Mouse (Mus musculus) heart, adult 9 months (tissue): Measurements from ENCODE around the gene Haus4.

Experiments used
- DNase-seq, 2 experiments: peaks; one replicate each; pipeline ENCODE4 v3.0.0; 2022; ENCODE audit warnings: low spot score in 2 of 2

Gene Haus4

GRCm38 (mm10) chr14:54496706-54497105 is 57.7 kb downstream of the Haus4 start:
- DNase-seq = no peak

DNA sequence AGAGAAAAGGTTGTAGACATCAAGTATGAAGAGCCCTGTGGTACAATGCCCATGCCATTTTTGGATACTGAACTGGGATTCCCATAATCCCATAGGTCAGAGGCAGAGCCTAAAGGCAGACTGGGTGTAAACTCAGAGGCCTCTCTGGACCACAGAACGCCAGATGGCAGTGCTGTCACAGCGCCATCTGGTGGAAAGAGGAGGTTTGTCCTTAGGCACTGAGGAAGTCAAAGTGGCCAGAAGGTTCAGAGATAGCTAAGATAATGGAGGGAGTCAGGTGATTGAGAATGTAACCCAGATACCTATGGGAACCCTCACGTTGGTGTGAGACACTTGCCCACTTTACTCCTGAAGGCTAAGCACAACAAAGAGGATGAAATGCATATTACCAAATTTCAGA is 60.2 kb downstream of the Haus4 start:
- DNase-seq = peak; percentile 21 to 31

DNA sequence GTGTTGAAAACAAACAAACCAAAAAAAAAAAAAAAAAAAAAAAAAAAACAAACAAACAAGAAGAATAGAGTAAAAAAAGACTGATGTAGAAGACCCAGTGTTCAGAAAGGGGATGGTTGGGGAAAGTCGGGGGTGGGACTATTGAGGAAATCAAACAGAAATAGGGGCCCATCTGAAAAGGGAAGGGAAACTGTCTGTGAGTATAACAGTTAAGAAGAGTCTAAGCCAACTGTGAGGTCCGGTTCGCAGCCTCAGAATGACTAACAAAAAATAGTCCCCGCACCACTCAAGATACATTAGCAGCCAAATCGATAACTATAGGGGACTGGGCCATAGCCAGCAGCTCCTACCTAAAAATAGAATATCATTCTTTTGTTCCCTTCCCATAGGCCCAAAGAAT is 61.2 kb downstream of the Haus4 start:
- DNase-seq = no peak

DNA sequence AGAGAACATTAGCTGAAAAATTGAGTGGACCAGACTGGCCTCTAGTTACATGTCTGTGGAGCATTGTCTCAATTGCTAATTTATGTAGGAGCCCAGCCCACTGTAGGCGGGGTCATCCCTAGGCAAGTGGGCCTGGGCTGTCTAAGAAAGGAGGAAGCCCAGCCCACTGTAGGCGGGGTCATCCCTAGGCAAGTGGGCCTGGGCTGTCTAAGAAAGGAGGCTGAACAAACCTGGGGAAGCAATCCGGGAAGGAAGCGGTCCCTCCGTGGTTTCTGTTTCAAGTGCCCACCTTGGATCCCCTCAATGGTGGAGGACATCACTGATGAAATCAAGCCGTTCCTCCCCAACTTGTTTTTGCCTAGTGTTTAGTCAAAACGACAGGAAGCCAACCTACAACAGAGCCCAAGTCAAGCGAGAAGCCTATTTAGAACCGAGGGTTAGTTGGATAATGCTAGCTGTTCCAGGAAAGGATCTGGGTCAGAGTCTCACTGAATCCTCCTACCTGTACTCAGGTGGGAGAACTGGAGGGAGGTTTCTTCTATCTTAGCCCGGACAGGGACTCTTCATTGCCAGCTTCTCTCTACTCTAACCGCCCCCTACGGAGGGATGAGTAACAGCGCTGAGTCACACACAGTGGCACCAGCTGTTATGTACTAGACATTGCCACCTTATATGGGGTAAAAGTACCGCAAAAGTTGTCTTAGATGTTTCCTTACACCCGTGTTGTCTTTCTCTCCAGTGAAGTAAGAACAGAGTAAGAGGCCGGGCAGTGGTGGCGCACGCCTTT is 61.9 kb downstream of the Haus4 start:
- DNase-seq = no peak
